Mouse (Mus musculus) Patski (cell line): ENCODE data around the gene Ctnnbip1. TPM values are rescaled to one million over a fixed set of nuclear protein-coding genes. Genes with fewer than 3 reads are reported as not detected.

Experiments used
- ATAC-seq: fragments of 100-300 bp; one replicate; pipeline ENCODE4 v1.8.0; 2021
- CTCF ChIA-PET: fragments of 350-600 bp; sonication (Branson Sonifier 250); formaldehyde crosslinking; loops from one replicate; lab custom pipeline; 2022; ENCODE audit warnings: inconsistent platforms; lab: Charles Lee
- POLR2A ChIA-PET: fragments of 350-600 bp; sonication (Branson Sonifier 250); formaldehyde crosslinking; loops from one replicate; lab custom pipeline; 2022; ENCODE audit warnings: antibody characterized with exemption, inconsistent platforms; lab: Charles Lee
- DNase-seq: peaks from one replicate; pipeline ENCODE4 v3.0.0-alpha.2; 2011; ENCODE audit warnings: low read depth, low spot score
- H3K27me3 ChIP-seq: fragments of 371-371 bp; one replicate; pipeline ENCODE4 v1.5.1; 2021
- CTCF ChIP-seq: fragments of 100-300 bp; IDR thresholded peaks from one replicate; pipeline ENCODE4 v1.5.1; 2021
- in situ Hi-C: fragments of 300-500 bp; cut with MboI; formaldehyde crosslinking; loops from 3 replicates; pipeline ENCODE4 v1.11.1; 2018; ENCODE audit warnings: low pct_unique_long_range_greater_than_20kb, mixed read lengths
- polyA plus RNA-seq: library from polyadenylated mRNA; unstranded; gene quantifications from one replicate; pipeline ENCODE4 v1.2.3, GENCODE M21; 2021

Ctnnbip1 gene
- polyA plus RNA-seq, 1 experiment from 2014 or later: 17.3 TPM

DNA sequence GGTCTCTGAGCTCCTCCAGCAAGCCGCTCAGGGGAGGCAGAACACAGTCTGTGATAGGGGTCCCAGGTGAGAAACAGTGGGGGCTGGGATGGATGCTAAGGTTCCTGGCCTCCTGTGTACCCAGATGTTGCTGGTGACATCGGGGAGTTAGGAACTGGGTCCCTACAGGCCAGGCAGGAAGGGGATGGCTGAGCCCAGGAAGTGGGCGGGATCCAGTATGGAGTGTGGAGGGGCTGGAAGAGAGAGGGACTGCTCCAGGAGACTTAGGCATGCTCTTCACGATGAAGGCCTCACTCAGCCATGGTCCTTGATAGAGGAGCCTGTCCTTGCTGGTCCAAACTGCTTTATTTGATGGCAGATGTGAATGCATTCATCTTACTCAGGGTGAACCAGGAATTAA is 82.1 kb downstream of the Ctnnbip1 start:
- CTCF ChIA-PET: no interaction called here
- DNase-seq (no peak), ATAC-seq (no peak)
- no peak for TF ChIP-seq CTCF
- no peaks in the 10 kb centered on the region for H3K27me3 ChIP-seq
- in situ Hi-C loops: loop anchor here (10.0 kb wide), 1 partner anchor 455 kb away; no protein-coding TSS in a partner anchor
- POLR2A ChIA-PET: no interaction called here

DNA sequence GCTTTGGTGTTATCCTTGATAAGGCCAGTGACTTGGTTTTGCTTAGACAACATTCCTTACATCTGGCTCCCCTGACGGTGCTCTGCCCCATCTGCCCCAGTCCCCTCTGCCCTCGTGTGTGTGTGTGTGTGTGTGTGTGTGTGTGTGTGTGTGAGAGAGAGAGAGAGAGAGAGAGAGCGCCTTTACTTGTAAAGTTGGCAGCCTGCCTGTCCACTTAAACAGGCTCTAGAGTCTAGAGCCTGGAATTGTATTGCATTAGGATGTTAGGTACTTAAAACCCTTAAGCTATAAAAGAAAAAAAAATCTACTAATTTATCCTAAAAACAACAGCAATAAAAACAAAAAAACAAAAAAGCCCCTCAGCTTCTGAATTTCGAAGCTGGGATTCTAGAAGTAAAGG is 83.4 kb downstream of the Ctnnbip1 start:
- in situ Hi-C loops: loop anchor here (10.0 kb wide), 1 partner anchor 457 kb away; no protein-coding TSS in a partner anchor
- DNase-seq: no peak
- no peak for ATAC-seq

DNA sequence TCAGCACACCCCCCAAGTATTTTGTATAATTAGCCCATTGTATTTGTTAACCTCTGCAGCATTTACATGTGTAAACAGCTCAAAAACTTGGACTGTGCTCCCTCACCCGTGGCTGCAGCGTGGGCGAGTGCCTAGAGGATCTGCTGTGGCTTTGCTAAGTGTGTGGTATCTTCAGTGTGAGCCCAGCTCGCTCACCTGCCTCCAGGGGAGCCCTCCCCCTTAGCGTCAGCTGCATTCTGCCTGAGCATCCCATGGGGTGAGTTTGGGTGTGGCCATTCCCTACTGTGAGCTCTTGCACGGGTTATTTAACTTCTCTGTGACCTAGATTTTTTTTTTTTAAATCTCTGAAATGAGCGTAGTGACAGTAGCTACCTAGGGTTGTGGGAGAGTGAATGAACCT is 84.2 kb downstream of the Ctnnbip1 start:
- ChIA-PET POLR2A (interaction anchor here (0.6 to 0.7 kb wide), 3 partner anchors 240 to 712 kb away, joined by 3 to 4 read pairs (median 3); no protein-coding TSS in a partner anchor), CTCF (interaction anchor here (0.6 to 1.6 kb wide), 3 partner anchors 22 to 49 kb away, joined by 3 read pairs; no protein-coding TSS in a partner anchor)
- ATAC-seq (no peak), DNase-seq (peak; percentile 13)
- H3K27me3 ChIP-seq: no peaks in the 10 kb centered on the region
- in situ Hi-C loops: loop anchor here (10.0 kb wide), 1 partner anchor 457 kb away; no protein-coding TSS in a partner anchor
- TF ChIP-seq CTCF: no peak

More for the DNA sequence above, 83.4 kb downstream of the Ctnnbip1 start:
- CTCF ChIA-PET: interaction anchor here (0.6 kb wide), 1 partner anchor 45 kb away, joined by 3 read pairs; no protein-coding TSS in a partner anchor
- no peaks in the 10 kb centered on the region for H3K27me3 ChIP-seq
- POLR2A ChIA-PET: interaction anchor here (0.5 to 0.7 kb wide), 3 partner anchors 26 to 711 kb away, joined by 3 read pairs; no protein-coding TSS in a partner anchor
- TF ChIP-seq CTCF: no peak

DNA sequence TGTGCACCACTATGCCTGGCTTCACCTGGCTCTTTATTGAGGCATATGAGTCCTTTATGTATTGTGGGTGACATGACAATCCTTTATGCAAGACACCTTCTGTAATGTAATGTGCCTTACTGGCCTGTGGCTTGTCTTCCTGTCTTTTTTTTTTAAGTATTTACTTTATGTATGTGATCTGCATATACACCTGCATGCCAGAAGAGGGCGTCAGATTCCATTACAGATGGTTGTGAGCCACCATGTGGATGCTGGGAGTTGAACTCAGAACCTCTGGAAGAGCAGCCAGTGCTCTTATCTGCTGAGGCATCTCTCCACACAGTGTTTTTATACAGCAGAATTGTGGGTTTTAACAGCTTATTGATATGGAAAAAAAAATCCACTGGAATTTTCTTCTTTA is 85.8 kb downstream of the Ctnnbip1 start:
- ChIA-PET POLR2A (no interaction called here), CTCF (interaction anchor here (1.6 kb wide), 1 partner anchor 23 kb away, joined by 3 read pairs; no protein-coding TSS in a partner anchor)
- no peak for TF ChIP-seq CTCF
- ATAC-seq (no peak), DNase-seq (no peak)
- in situ Hi-C loops: loop anchor here (10.0 kb wide), 1 partner anchor 459 kb away; no protein-coding TSS in a partner anchor
- H3K27me3 ChIP-seq: no peaks in the 10 kb centered on the region

DNA sequence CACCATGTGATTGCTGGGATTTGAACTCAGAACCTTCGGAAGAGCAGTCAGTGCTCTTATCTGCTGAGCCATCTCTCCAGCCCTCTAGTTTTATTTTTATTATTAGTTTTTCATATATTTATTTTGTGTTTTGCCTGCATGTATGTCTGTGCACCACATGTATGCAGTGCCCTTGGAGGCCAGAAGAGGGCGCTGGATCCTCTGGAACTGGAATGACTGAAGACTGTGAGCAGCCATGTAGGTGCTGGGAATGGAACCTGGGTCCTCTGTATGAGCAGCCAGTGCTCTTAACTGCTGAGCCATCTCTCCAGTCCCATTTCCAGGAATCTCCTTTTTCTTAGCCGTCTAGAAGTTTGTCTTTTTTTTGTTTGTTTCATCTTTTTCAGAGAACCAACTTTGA is 86.5 kb downstream of the Ctnnbip1 start:
- ATAC-seq: no peak
- in situ Hi-C loops: loop anchor here (10.0 kb wide), 1 partner anchor 460 kb away; no protein-coding TSS in a partner anchor
- no peak for TF ChIP-seq CTCF
- ChIA-PET POLR2A (no interaction called here), CTCF (interaction anchor here (0.7 kb wide), 1 partner anchor 55 kb away, joined by 3 read pairs; no protein-coding TSS in a partner anchor)
- DNase-seq: no peak
- no peaks in the 10 kb centered on the region for H3K27me3 ChIP-seq

DNA sequence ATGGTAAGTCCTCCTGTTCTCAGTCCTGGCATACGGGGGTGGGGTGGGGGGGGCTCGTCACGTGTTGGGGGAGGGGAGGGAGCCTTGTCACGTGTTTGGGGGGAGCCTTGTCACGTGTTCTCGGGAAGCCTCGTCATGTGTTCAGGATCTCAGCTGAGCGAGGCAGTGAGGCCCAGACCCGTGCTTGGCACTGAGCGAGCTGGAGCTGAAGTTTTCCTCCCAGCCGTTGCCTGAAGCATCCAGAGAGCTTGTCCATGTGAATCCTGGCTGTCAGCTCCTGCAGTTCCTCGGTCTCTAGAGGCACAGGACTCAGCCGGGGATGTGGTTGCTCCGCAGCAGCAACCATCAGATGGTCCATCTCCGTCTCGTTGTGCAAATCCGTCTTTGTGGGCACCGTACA is 88.0 kb downstream of the Ctnnbip1 start:
- ChIA-PET POLR2A (no interaction called here), CTCF (no interaction called here)
- in situ Hi-C loops: loop anchor here (5.0 to 10.0 kb wide), 2 partner anchors 59 to 461 kb away; no protein-coding TSS in a partner anchor
- no peak for TF ChIP-seq CTCF
- ATAC-seq (no peak), DNase-seq (no peak)
- no peaks in the 10 kb centered on the region for H3K27me3 ChIP-seq

DNA sequence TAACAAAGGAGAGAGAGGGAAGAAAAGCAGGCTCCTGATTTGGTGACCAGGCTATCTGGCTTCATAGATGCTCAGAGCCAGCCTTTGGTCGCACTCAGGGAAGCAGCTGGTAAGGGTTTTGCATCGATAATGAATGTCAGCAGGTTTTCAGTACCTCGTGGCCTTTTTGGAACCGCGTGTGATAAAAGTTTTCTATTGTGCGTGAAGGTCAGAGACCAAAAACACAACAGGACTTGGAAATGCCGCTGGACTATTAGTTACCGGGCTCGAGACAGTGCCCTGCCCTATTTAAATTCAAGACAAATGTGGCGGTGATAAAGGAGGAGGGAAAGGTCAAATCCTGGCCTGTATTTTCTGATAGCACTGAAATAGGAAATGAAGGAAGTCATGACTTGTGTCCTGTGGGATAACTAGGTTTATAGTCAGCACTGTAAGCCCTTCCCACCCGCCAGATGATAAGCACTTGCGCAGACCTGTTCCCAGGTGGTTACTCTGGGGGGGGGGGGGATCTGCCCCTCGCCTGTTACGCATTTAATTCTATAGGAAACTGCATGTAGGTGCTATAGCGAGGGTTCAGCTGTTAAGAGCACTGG is 88.8 kb downstream of the Ctnnbip1 start:
- DNase-seq: no peak
- TF ChIP-seq CTCF: no peak
- ATAC-seq: no peak
- H3K27me3 ChIP-seq: no peaks in the 10 kb centered on the region
- in situ Hi-C loops: loop anchor here (5.0 to 10.0 kb wide), 2 partner anchors 60 to 462 kb away; no protein-coding TSS in a partner anchor
- POLR2A ChIA-PET: interaction anchor here (0.6 kb wide), 1 partner anchor 108 kb away, joined by 3 read pairs; no protein-coding TSS in a partner anchor
- CTCF ChIA-PET: no interaction called here

DNA sequence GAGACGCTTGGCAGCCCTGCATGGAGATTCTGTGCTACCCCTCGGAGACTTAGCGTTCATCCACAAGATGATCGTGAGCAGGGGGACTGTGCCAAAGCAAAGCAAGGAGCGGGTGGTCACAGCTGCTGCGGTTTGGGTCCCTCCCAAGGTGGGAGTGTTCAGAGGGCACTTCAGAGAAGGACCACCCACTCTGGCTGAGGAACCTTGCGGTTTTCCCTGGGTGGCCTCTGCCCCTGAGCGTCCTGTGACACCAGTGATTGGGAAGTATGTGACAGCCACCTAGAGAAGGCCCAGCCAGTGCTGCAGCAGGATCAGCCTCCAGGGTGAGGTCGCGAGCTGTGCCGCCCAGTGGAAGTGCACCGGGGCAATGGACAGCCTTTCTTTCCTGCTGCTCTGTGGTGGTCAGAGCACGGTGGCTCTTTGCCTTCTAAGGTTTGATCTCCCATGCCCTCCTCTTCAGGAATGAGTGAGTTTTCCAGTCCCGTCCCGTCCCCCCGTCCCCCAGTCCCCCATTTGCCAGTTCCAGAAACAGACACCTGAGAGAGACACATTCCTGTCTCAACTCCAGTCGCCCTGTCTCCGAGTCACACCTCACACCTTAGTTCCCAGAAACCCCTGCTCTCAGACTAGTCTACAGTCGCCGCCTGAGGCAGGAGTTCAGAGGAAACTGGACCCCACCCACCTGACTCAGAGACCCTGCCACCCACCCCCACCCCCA is 89.7 kb downstream of the Ctnnbip1 start:
- ATAC-seq (no peak), DNase-seq (no peak)
- ChIA-PET CTCF (interaction anchor here (1.6 kb wide), 1 partner anchor 59 kb away, joined by 5 read pairs; no protein-coding TSS in a partner anchor), POLR2A (interaction anchor here (0.6 kb wide), 1 partner anchor 107 kb away, joined by 3 read pairs; no protein-coding TSS in a partner anchor)
- no peak for TF ChIP-seq CTCF
- in situ Hi-C loops: loop anchor here (5.0 to 10.0 kb wide), 2 partner anchors 60 to 463 kb away; no protein-coding TSS in a partner anchor
- H3K27me3 ChIP-seq: no peaks in the 10 kb centered on the region

DNA sequence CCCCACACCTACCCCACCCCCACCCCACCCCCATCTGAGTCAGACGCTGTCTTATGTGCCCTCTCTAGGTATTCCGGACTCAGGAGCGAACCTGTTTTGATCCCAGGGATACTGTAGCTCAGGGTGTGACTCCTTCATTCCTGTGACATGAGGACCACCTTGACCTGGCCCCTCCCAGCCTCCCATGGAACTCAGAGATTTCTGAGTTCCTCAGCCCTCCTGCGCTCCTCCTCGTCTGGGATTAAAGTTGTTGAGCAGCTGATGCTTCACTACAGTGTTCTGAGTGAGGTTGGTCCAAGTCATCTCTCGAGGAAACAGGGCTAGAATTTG is 90.2 kb downstream of the Ctnnbip1 start:
- no peaks in the 10 kb centered on the region for H3K27me3 ChIP-seq
- ChIA-PET CTCF (interaction anchor here (1.6 kb wide), 1 partner anchor 60 kb away, joined by 5 read pairs; no protein-coding TSS in a partner anchor), POLR2A (interaction anchor here (0.6 kb wide), 1 partner anchor 175 kb away, joined by 3 read pairs; no protein-coding TSS in a partner anchor)
- ATAC-seq: no peak
- no peak for TF ChIP-seq CTCF
- in situ Hi-C loops: loop anchor here (5.0 to 10.0 kb wide), 2 partner anchors 61 to 463 kb away; no protein-coding TSS in a partner anchor
- no peak for DNase-seq
